Mouse (Mus musculus): ENCODE measurements at regions not wholly inside any gene's neighbourhood (a gene's known extent, or its start where the extent isn't known, plus 50 kb on each side); places are given as distances from the start of the nearest gene placed in this dataset.
A peak's percentile ranks its signal among the peaks of the same experiment; 100 is the strongest.
"Not testable (repeated sequence)": the region's sequence is repeated elsewhere in the genome, so short reads cannot be mapped to it uniquely, and the experiment has no call there.

- no peak for DNase-seq
These were observed 184.5 kb upstream of the Tbl1xr1 start for GRCm38 (mm10) chr3:21891819-21892480.

GRCm38 (mm10) chr3:21892864-21893404, 183.5 kb upstream of the Tbl1xr1 start:
- no peak for DNase-seq

- no peak for DNase-seq
These were observed 180.9 kb upstream of the Tbl1xr1 start for GRCm38 (mm10) chr3:21895551-21895950.

GRCm38 (mm10) chr3:21898241-21898640, 178.2 kb upstream of the Tbl1xr1 start:
- DNase-seq = no peak

- no peak for DNase-seq
These were observed 170.9 kb upstream of the Tbl1xr1 start for GRCm38 (mm10) chr3:21905384-21906073.

- DNase-seq = no peak
These were observed 167.6 kb upstream of the Tbl1xr1 start for GRCm38 (mm10) chr3:21908828-21909227.

- no peak for DNase-seq
These were observed 166.4 kb upstream of the Tbl1xr1 start for GRCm38 (mm10) chr3:21910080-21910479.

- peak; percentile 13 to 25 for DNase-seq
These were observed 165.4 kb upstream of the Tbl1xr1 start for GRCm38 (mm10) chr3:21911071-21911470.

GRCm38 (mm10) chr3:21917228-21917910, 159.1 kb upstream of the Tbl1xr1 start:
- DNase-seq = peak; percentile 43 to 59

GRCm38 (mm10) chr3:21918431-21918830, 158.0 kb upstream of the Tbl1xr1 start:
- DNase-seq = no peak

- DNase-seq = no peak
These were observed 156.5 kb upstream of the Tbl1xr1 start for GRCm38 (mm10) chr3:21919931-21920330.

- DNase-seq = no peak
These were observed 144.5 kb upstream of the Tbl1xr1 start for GRCm38 (mm10) chr3:21931951-21932350.

GRCm38 (mm10) chr3:21932696-21933095, 143.8 kb upstream of the Tbl1xr1 start:
- DNase-seq = not testable (repeated sequence)

GRCm38 (mm10) chr3:21934731-21935271, 141.7 kb upstream of the Tbl1xr1 start:
- no peak for DNase-seq

- DNase-seq = peak; percentile 94
These were observed 140.7 kb upstream of the Tbl1xr1 start for GRCm38 (mm10) chr3:21935571-21936261.

GRCm38 (mm10) chr3:21936262-21936603, 140.2 kb upstream of the Tbl1xr1 start:
- no peak for DNase-seq

- no peak for DNase-seq
These were observed 139.8 kb upstream of the Tbl1xr1 start for GRCm38 (mm10) chr3:21936616-21937015.

GRCm38 (mm10) chr3:21937281-21938035, 139.0 kb upstream of the Tbl1xr1 start:
- DNase-seq = no peak

- DNase-seq = no peak
These were observed 138.2 kb upstream of the Tbl1xr1 start for GRCm38 (mm10) chr3:21938071-21938848.

- no peak for DNase-seq
These were observed 136.7 kb upstream of the Tbl1xr1 start for GRCm38 (mm10) chr3:21939738-21940137.

- peak; percentile 51 to 65 for DNase-seq
These were observed 134.9 kb upstream of the Tbl1xr1 start for GRCm38 (mm10) chr3:21941596-21941995.

Data from B cell, adult 2 months (primary cell).